Mouse (Mus musculus) embryonic fibroblast, embryonic 13.5 days (primary cell): Measurements from ENCODE around the gene Tchhl1.

Source experiments
- CTCF ChIP-seq: IDR thresholded peaks from 2 replicates; pipeline ENCODE4 v1.5.1; 2011; ENCODE audit warnings: mild to moderate bottlenecking, control low read depth, low read length, moderate library complexity, borderline replicate concordance; ENCODE audit not compliant: insufficient read depth
- POLR2A ChIP-seq: IDR thresholded peaks from 2 replicates; pipeline ENCODE4 v1.6.1; 2011; ENCODE audit warnings: low read depth, mild to moderate bottlenecking, control low read depth, low read length, moderate library complexity

DNA sequence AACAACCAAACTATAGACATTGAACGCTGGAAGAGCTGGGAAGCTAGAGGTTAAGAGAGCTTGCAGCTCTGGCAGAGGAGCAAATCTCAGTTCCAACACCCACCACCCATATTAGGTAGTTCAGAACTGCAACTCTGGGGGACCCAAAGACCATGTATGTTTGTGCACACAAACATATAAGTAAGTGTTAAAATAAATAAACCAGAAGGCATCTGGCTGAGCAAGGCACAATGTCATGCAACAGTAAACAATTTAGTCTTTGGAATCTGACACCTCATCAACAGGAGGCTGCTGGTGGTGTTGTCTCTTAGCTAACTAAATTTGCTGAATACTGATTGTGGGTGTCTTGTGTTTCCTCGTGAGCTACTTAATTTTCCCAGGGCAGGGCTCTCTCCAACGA, 2.0 kb upstream of the Tchhl1 start:
- TF ChIP-seq CTCF: no peak
- TF ChIP-seq POLR2A: no peak
